Mouse (Mus musculus): ENCODE measurements around the gene Slc9a8.

Slc9a8 gene

GRCm38 (mm10) chr2:167503253-167503895 lies 81.9 kb downstream of the Slc9a8 start:
- peak; percentile 67 for ATAC-seq (ENCODE audit: insufficient number of reproducible peaks, low FRiP score, low TSS enrichment)

DNA sequence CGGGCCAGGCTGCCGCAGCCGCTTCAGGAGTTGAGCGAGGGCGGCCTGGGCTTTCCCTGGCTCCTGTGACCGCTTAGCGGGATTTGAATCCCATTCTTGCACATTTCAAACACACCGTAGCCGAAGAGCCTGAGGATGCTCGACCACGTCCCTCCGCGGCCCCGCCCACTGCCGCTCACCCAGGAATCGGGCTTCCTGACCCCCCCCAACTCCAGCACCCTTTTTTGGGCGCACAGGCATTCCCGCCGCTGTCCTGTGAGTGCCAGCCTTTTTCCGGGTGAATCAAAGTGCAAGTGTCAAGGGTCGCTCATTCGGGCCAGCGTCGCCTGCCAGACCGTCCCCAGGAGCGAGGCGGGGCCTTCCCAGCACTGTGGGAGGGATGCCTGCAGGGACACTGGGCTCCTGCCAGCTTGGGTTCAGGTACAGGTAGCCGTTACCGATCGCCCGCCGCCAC lies 82.4 kb downstream of the Slc9a8 start:
- ATAC-seq (ENCODE audit: insufficient number of reproducible peaks, low FRiP score, low TSS enrichment): peak; percentile 15; the same call in 1 of the 2 replicates

DNA sequence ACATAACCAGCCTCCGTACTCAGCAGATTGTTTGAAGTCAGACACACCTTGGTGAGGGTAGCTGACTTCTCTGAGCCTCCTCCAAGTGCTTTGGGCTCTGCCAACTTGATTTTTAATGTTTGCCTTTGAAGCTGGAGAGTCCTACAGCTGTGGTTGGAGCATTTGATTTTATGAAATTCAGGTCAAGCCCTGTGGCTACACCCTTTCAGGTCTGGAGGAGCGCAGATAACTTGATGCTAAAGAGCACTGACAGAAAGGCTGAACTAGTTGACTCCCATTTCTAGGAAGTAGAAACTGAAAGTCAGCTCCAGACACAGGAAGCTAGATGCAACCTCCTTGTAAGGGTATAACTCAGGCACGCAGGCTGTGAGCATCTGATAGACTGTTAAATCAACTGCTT lies 83.6 kb downstream of the Slc9a8 start:
- no peak for ATAC-seq (ENCODE audit: insufficient number of reproducible peaks, low FRiP score, low TSS enrichment)

- no peak for ATAC-seq (ENCODE audit: insufficient number of reproducible peaks, low FRiP score, low TSS enrichment)
These were observed 85.2 kb downstream of the Slc9a8 start for GRCm38 (mm10) chr2:167506546-167507260.

DNA sequence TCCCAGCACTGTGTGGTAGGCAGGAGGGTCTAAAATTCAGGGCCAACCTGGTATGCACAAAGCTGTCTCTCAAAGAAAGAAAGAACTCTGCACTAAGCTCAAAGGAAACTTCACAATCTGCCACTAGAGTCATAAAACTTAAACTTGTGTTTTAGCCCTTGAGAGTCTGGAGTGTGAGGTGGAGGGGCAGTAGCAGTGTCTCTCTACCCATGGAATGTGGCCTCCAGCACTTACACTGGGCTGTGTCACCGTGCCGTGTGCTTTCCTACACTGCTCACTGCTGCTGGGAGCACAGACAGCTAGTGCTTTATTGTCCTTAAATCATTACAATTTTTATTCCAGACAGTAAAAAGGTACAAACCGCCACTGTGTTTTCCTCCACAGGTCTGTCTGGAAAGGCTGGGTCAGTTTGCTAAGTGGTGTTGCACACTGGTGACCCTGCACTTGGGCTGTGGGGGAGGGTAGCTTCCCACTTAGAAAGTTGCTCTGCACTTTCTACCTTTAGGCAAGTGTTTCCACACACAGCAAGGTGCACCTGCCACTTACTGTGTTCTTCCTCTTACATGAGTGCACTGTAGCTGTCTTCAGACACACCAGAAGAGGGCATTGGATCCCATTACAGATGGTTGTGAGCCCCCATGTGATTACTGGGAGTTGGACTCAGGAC lies 86.3 kb downstream of the Slc9a8 start:
- ATAC-seq (ENCODE audit: insufficient number of reproducible peaks, low FRiP score, low TSS enrichment): no peak

DNA sequence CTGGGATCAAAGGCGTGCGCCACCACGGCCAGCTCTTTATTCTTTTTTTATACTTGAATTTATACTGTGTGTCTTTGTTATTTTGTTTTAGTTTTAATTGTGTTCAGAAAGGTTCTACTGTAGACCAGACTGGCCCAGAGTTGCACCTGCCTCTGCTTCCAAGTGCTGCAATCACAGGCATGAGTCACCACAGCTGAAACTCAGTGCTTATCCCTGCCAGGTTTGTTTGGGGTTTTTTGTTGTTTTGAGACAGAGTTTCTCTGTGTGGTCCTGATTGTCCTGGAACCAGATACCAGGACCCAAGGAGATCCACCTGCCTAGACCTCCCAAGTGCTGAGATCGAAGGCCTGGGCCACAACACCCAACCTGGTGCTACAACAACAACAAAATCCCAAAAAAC lies 87.1 kb downstream of the Slc9a8 start:
- no peak for ATAC-seq (ENCODE audit: insufficient number of reproducible peaks, low FRiP score, low TSS enrichment)

- ATAC-seq (ENCODE audit: insufficient number of reproducible peaks, low FRiP score, low TSS enrichment): no peak
These were observed 89.0 kb downstream of the Slc9a8 start for GRCm38 (mm10) chr2:167510485-167510884.

DNA sequence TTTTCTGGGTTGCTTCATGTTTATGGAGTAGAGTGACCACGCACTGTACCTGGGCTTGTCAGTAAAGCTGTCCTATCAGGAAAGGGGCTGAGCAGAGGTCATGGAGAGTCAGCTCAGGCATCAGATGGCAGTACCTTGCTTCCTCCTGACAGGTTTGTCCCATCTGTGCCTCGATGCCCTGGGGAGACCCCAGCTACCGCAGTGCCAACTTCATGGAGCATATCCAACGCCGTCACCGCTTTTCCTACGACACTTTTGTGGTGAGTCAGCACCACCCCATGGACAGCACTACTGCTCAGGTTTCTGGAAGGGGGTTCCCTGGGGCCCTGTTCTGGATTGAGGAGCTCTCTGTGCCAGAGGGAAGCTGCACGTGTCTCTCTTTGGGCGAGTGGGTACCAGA lies 90.9 kb downstream of the Slc9a8 start:
- no peak for ATAC-seq (ENCODE audit: insufficient number of reproducible peaks, low FRiP score, low TSS enrichment)

GRCm38 (mm10) chr2:167512970-167513369 lies 91.5 kb downstream of the Slc9a8 start:
- 0 out of 2 replicates have a peak, but pooled peaks have one; percentile 26 for ATAC-seq (ENCODE audit: insufficient number of reproducible peaks, low FRiP score, low TSS enrichment)

DNA sequence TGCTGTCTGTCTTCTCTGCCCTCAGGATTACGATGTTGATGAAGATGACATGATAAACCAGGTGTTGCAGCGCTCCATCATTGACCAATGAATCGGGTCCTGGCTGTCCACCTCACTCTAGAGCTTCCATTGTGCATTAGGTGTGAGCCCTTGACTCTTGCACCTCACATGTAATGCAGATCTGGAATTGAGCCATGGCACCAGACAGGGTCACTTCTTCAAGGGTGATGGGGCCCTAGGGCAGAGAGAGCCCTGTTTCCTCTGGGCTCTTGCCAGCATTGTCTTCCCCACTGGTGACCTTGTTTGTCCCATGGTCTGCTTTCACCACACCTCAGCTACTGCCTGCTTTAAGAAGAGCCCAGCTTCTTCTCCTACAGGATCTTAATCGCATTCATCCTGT lies 93.1 kb downstream of the Slc9a8 start:
- no peak for ATAC-seq (ENCODE audit: insufficient number of reproducible peaks, low FRiP score, low TSS enrichment)

DNA sequence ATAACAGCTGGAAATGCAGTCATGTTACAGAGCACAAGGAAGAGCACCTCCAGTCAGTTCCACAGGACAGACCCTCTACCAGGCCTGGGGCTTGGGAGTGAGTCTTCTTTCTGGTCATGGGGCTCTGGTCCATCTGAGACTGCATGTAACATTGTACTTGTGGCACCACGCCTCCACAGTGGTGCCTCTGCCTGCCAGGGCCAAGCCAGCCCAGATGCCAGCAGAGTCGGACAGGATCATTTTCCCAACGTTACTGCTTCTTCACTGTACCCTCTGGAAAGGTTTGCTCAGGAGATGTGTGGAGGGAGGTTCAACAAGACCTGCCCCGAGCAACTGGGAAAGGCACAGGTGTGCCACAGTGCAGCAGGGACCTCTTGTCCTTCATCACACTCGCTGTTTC lies 94.2 kb downstream of the Slc9a8 start:
- no peak for ATAC-seq (ENCODE audit: insufficient number of reproducible peaks, low FRiP score, low TSS enrichment)

DNA sequence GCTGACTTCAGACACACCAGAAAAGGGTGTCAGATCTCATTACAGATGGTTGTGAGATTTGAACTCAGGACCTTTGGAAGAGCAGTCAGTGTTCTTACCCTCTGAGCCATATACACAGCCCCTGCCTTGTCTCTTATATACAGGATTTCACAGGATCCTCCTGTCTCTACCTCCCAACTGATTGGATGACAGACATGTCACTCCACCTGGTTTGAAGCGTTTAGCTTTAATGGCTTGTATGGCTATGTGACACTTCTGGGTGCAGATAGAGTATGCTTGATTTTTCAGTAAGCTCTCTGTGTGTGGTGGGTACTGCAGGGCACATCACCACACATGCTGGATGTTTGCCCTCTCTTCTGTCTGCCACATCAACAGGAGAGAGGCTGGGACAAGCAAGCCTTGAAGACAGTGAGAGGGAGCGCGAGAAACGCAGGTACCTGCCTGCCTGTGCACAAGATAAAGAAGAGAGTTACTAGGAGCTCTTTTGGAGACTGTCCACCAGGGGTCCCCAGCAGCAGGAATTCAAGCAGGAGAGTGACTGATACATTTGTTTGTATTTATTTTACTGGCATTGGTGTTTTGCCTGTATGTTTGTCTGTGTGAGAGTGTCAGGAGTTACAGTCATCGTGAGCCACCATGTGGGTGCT lies 98.2 kb downstream of the Slc9a8 start:
- ATAC-seq (ENCODE audit: insufficient number of reproducible peaks, low FRiP score, low TSS enrichment): no peak
